Mouse (Mus musculus) neutrophil, adult 59 days (primary cell): ENCODE measurements around the gene Kctd4. TPM values are rescaled to one million over a fixed set of nuclear protein-coding genes. Genes with fewer than 3 reads are reported as not detected.

ENCODE experiments used
- total RNA-seq, 2 experiments: library from RNA; stranded (reverse); gene quantifications; 1 replicate in 1 of 2; 2 replicates in 1 of 2; pipeline ENCODE4 v1.2.4; 2023

Kctd4 gene
- total RNA-seq: not detected

DNA sequence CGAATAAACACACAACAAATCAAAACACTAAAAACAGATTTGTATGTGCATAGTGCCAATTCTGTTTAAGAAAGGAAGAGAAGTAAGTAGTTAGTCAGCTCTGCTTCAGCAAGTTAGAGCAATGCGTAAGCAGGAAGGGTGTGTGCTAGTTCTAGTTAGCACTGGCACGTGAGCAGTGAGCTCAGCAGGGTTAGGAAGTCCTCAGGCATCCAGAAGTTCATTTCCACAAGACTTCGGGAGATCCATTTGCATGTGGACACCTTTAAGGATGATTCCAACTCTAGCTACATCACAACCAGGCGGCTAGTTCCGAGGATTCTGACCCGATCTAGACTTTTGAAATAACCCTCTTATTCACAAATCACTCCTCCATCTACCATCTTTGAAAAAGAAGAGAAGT is at the start of gene Kctd4:
Gene Kctd4, plus strand, starts transcription at position 244 of the 400 bp plus-strand sequence.

DNA sequence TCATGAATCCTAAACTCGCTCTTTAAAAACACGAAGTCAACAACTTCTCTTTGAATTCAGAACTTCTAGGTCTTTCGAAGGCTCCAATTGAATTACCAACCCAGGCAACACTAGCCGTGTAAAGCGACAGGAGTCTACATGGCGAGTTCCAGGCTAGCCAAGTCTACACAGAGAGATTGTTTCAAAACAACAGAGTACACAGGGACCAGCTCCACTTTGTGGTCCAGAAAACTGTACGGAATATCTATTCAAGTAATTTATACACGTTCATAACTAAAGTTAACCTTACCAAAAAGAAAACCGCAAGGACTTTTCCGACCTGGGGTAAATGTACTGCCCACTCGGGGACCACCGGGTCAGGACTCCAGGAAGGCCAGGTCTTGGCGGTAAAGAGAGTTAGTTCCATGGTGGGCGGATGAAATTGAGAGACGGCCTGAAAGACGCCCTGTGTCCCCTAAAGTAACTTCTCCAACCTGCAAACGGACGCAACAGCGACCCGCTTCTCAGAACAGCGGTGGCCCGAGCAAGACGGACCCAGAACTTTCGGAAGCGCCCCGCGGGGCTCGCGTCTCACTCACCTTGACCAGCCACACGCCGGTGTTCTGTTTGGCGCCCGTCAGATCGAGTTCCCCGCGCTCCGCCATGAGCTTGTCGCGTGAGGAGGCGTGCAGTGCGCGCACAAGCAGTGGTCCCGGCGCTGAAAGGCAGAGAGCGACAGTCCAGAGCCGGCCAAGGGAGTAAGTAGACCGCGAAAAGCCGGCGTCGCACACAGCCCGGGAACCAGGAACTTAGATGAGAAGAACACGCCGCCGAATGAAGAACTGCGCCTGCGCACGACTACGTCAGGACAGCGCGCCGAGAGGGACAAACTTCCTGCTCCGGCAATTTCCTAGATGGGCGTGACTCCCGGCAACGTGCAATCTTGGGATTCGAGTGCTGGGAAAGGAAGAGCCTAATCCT is 55.6 kb downstream of the Kctd4 start, which contains the start of gene Gtf2f2:
Gene Gtf2f2, minus strand, starts transcription at position 764 of the 960 bp plus-strand sequence.

Other genes with a start within 250 kb of the Kctd4 start
- gene Cog3, start 200.5 kb upstream of the Kctd4 start, total RNA-seq: 10 to 100 TPM; 17.2 to 20.7 TPM
- gene Slc25a30, start 168.0 kb upstream of the Kctd4 start, total RNA-seq: 10 to 100 TPM; 16.6 to 19.1 TPM
- gene Tpt1, start 109.9 kb upstream of the Kctd4 start, total RNA-seq: 1,000 to 10,000 TPM; 2,215 to 2,340 TPM
- 10 to 100 TPM; 17.1 to 17.4 TPM for gene Gtf2f2, start 55.9 kb downstream of the Kctd4 start, total RNA-seq
- 10 to 100 TPM; 11.7 to 13.8 TPM for gene Gpalpp1, start 155.8 kb downstream of the Kctd4 start, total RNA-seq
- gene Nufip1, start 155.9 kb downstream of the Kctd4 start, total RNA-seq: 1 to 10 TPM; 4.1 to 7.0 TPM